Mouse (Mus musculus): ENCODE results near the gene Rnf11.

DNA sequence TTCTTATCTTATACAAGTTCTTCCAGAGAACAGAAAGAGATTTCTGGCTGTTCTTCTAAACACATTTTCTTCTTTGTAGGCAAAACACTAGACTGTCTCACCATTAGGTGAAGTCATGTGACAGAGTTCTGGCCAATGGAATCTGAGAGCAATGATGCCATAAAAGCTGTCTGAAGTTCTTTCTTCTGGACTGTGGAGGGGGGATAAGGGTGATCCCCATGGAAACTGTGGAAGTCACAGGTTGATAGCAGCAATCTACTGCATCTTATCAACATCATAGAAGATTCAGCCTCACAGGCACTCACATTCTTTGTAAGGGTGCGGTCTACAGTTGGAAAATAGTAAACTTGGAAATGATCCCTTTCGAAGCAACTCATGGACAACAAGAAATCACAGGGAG lies 46.6 kb upstream of the Rnf11 start, which contains the start of gene 4930522H14Rik:
- TF ChIP-seq POLR2A (IDR thresholded peaks at IDR 0.05; ENCODE audit: borderline replicate concordance, control insufficient read depth, low read depth, low read length) (no peak), CTCF (IDR thresholded peaks at IDR 0.05; ENCODE audit: control insufficient read depth, insufficient read depth, low read length) (no peak)
